Mouse (Mus musculus): ENCODE data around the gene Gm11115.

The Gm11115 gene

DNA sequence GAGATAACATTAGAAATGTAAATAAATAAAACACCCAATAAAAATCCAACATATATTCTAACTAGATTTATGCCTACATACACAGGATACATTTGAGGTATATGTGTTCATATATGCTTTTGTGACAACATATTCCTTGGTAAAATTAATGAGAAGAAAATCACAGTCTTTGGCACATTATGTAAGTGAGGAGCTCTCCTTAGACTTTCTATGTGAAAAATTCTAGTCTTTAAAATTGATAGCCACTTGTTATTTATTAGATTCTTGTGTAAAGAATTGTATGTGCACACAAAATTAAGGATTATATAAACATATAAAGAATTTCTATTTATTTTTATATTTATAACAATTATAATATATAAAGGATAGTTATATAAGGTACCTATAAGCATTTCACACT, at the start of gene Gm11115:
Gene Gm11115, minus strand, starts transcription at position 101 of the 400 bp plus-strand sequence.

DNA sequence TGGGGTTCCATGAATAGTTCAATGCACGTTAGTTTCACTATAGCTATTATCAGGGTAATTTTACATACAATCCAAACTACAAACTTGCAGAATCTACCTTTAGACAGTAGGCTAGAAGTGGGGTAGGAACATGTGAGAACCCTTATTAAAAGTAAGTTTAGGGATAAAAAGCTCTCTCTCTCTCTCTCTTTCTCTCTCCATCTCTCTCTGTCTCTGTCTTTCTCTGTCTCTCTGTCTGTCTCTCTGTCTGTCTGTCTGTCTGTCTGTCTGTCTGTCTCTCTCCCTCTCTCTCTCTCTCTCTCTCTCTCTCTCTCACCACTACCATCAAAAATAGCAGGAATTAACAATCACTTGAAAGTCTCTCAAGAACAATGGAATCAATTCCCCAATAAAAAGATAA, 42.5 kb downstream of the Gm11115 start, which contains the start of gene Gm11116:
Gene Gm11116, minus strand, starts transcription at position 101 of the 400 bp plus-strand sequence.
- 72% methylated on average over 1 of the region's 1 CpGs for WGBS
